Mouse (Mus musculus) midbrain, embryonic 15.5 days (tissue): ENCODE measurements at regions not wholly inside any gene's neighbourhood (a gene's known extent, or its start where the extent isn't known, plus 50 kb on each side); places are given as distances from the start of the nearest gene placed in this dataset.

Source experiments
- ATAC-seq: fragments of 200-750 bp; cut with Nextera tagmentation; replicated peaks from 2 replicates; pipeline ENCODE4 v1.8.0; 2017; ENCODE audit warnings: moderate TSS enrichment
- H3K27ac ChIP-seq: fragments of 300-500 bp; sonication (generic); 2 replicates; pipeline ENCODE4 v1.5.1; 2015; ENCODE audit warnings: mild to moderate bottlenecking, inconsistent platforms
- H3K27me3 ChIP-seq: fragments of 300-500 bp; sonication (generic); replicated peaks from 2 replicates; pipeline ENCODE4 v1.6.1; 2015; ENCODE audit warnings: inconsistent platforms
- H3K36me3 ChIP-seq: fragments of 300-500 bp; sonication (generic); replicated peaks from 2 replicates; pipeline ENCODE4 v1.6.1; 2015; ENCODE audit warnings: inconsistent platforms
- H3K4me1 ChIP-seq: fragments of 300-500 bp; sonication (generic); 2 replicates; pipeline ENCODE4 v1.6.1; 2015; ENCODE audit warnings: inconsistent platforms
- H3K4me2 ChIP-seq: fragments of 300-500 bp; sonication (generic); 2 replicates; pipeline ENCODE4 v1.6.1; 2015; ENCODE audit warnings: inconsistent platforms, mild to moderate bottlenecking, moderate library complexity
- H3K4me3 ChIP-seq: fragments of 300-500 bp; sonication (generic); 2 replicates; pipeline ENCODE4 v1.5.1; 2015; ENCODE audit warnings: mild to moderate bottlenecking, inconsistent platforms
- H3K9ac ChIP-seq: fragments of 300-500 bp; sonication (generic); 2 replicates; pipeline ENCODE4 v1.6.1; 2015; ENCODE audit warnings: mild to moderate bottlenecking, inconsistent platforms
- H3K9me3 ChIP-seq: fragments of 300-500 bp; sonication (generic); 2 replicates; pipeline ENCODE4 v1.6.1; 2016; ENCODE audit warnings: inconsistent platforms
- WGBS: fragments of 180-500 bp; shearing (Covaris S2); methylation state at CpG from one replicate; pipeline ENCODE4 v1.1.7; 2015; ENCODE audit warnings: mixed read lengths; 5-methylcytosine and 5-hydroxymethylcytosine counted together

- 80% methylated on average over 7 of the region's 7 CpGs for WGBS
- Histone ChIP-seq H3K4me2 (no peak overlapping the region), H3K27ac (no peak overlapping the region), H3K9ac (no peak overlapping the region), H3K4me3 (no peak overlapping the region), H3K9me3 (no peaks in the 10 kb centered on the region), H3K27me3 (no peaks in the 10 kb centered on the region), H3K4me1 (no peaks in the 10 kb centered on the region), H3K36me3 (no peaks in the 10 kb centered on the region)
- ATAC-seq: no peak
Observed at GRCm38 (mm10) chr16:9217361-9217760, 387.5 kb downstream of the 1810013L24Rik start.

- H3K9me3 ChIP-seq: no peaks in the 10 kb centered on the region
- H3K4me3 ChIP-seq: no peak overlapping the region
- no peak for ATAC-seq
- no peaks in the 10 kb centered on the region for H3K27me3 ChIP-seq
- no peak overlapping the region for H3K27ac ChIP-seq
- no peak overlapping the region for H3K4me2 ChIP-seq
- no peaks in the 10 kb centered on the region for H3K36me3 ChIP-seq
- no peaks in the 10 kb centered on the region for H3K4me1 ChIP-seq
- no peak overlapping the region for H3K9ac ChIP-seq
Observed at GRCm38 (mm10) chr16:9230178-9230577, 400.3 kb downstream of the 1810013L24Rik start.

- Histone ChIP-seq H3K4me1 (no peaks in the 10 kb centered on the region), H3K9me3 (no peaks in the 10 kb centered on the region), H3K27me3 (no peaks in the 10 kb centered on the region), H3K4me3 (no peak overlapping the region), H3K36me3 (no peaks in the 10 kb centered on the region), H3K9ac (no peak overlapping the region), H3K4me2 (no peak overlapping the region), H3K27ac (no peak overlapping the region)
- no peak for ATAC-seq
- WGBS: 97% methylated on average over 4 of the region's 4 CpGs
Observed at GRCm38 (mm10) chr16:9242099-9242498, 412.2 kb downstream of the 1810013L24Rik start.

GRCm38 (mm10) chr16:9247198-9247597, 417.3 kb downstream of the 1810013L24Rik start:
- H3K9ac ChIP-seq: no peak overlapping the region
- no peak overlapping the region for H3K27ac ChIP-seq
- no peak for ATAC-seq
- no peak overlapping the region for H3K4me3 ChIP-seq
- no peak overlapping the region for H3K4me2 ChIP-seq
- no peaks in the 10 kb centered on the region for H3K36me3 ChIP-seq
- no peaks in the 10 kb centered on the region for H3K4me1 ChIP-seq
- 68% methylated on average over 3 of the region's 3 CpGs for WGBS
- no peaks in the 10 kb centered on the region for H3K9me3 ChIP-seq
- no peaks in the 10 kb centered on the region for H3K27me3 ChIP-seq

- no peak overlapping the region for H3K4me3 ChIP-seq
- no peak overlapping the region for H3K9ac ChIP-seq
- no peak overlapping the region for H3K27ac ChIP-seq
- H3K9me3 ChIP-seq: no peaks in the 10 kb centered on the region
- no peaks in the 10 kb centered on the region for H3K36me3 ChIP-seq
- H3K4me2 ChIP-seq: no peak overlapping the region
- H3K4me1 ChIP-seq: no peaks in the 10 kb centered on the region
- 78% methylated on average over 1 of the region's 1 CpGs for WGBS
- no peak for ATAC-seq
- no peaks in the 10 kb centered on the region for H3K27me3 ChIP-seq
Observed at GRCm38 (mm10) chr16:9253054-9253453, 423.2 kb downstream of the 1810013L24Rik start.

GRCm38 (mm10) chr16:9255351-9255750, 425.5 kb downstream of the 1810013L24Rik start:
- no peaks in the 10 kb centered on the region for H3K36me3 ChIP-seq
- no peak overlapping the region for H3K4me2 ChIP-seq
- H3K9ac ChIP-seq: no peak overlapping the region
- H3K4me1 ChIP-seq: no peaks in the 10 kb centered on the region
- H3K27me3 ChIP-seq: no peaks in the 10 kb centered on the region
- no peaks in the 10 kb centered on the region for H3K9me3 ChIP-seq
- WGBS: 61% methylated on average over 3 of the region's 3 CpGs
- no peak overlapping the region for H3K4me3 ChIP-seq
- H3K27ac ChIP-seq: no peak overlapping the region
- no peak for ATAC-seq

GRCm38 (mm10) chr16:9260966-9261365, 431.1 kb downstream of the 1810013L24Rik start:
- no peak for ATAC-seq
- Histone ChIP-seq H3K9ac (no peak overlapping the region), H3K27ac (no peak overlapping the region), H3K27me3 (no peaks in the 10 kb centered on the region), H3K4me3 (no peak overlapping the region), H3K4me2 (no peak overlapping the region), H3K9me3 (no peaks in the 10 kb centered on the region), H3K4me1 (no peaks in the 10 kb centered on the region), H3K36me3 (no peaks in the 10 kb centered on the region)
- 84% methylated on average over 3 of the region's 3 CpGs for WGBS

GRCm38 (mm10) chr16:9264554-9265145, 434.8 kb downstream of the 1810013L24Rik start:
- Histone ChIP-seq H3K36me3 (no peaks in the 10 kb centered on the region), H3K9me3 (no peaks in the 10 kb centered on the region), H3K4me2 (no peak overlapping the region), H3K27me3 (no peaks in the 10 kb centered on the region), H3K4me1 (no peaks in the 10 kb centered on the region), H3K9ac (no peak overlapping the region), H3K27ac (no peak overlapping the region), H3K4me3 (no peak overlapping the region)
- ATAC-seq: no peak
- 36% methylated on average over 3 of the region's 3 CpGs for WGBS

GRCm38 (mm10) chr16:9267204-9267603, 437.3 kb downstream of the 1810013L24Rik start:
- Histone ChIP-seq H3K4me1 (no peaks in the 10 kb centered on the region), H3K36me3 (no peaks in the 10 kb centered on the region), H3K4me3 (no peak overlapping the region), H3K27me3 (no peaks in the 10 kb centered on the region), H3K4me2 (no peak overlapping the region), H3K9me3 (no peaks in the 10 kb centered on the region), H3K9ac (no peak overlapping the region), H3K27ac (no peak overlapping the region)
- no peak for ATAC-seq

GRCm38 (mm10) chr16:9270099-9270498, 440.2 kb downstream of the 1810013L24Rik start:
- H3K4me2 ChIP-seq: no peak overlapping the region
- H3K36me3 ChIP-seq: no peaks in the 10 kb centered on the region
- no peaks in the 10 kb centered on the region for H3K9me3 ChIP-seq
- WGBS: 25% methylated on average over 3 of the region's 3 CpGs
- H3K9ac ChIP-seq: no peak overlapping the region
- H3K4me1 ChIP-seq: no peaks in the 10 kb centered on the region
- H3K4me3 ChIP-seq: no peak overlapping the region
- no peak overlapping the region for H3K27ac ChIP-seq
- ATAC-seq: no peak
- no peaks in the 10 kb centered on the region for H3K27me3 ChIP-seq

- whole genome bisulfite sequencing: 81% methylated on average over 1 of the region's 1 CpGs
- no peaks in the 10 kb centered on the region for H3K4me1 ChIP-seq
- no peaks in the 10 kb centered on the region for H3K9me3 ChIP-seq
- H3K4me3 ChIP-seq: no peak overlapping the region
- ATAC-seq: no peak
- H3K9ac ChIP-seq: no peak overlapping the region
- H3K36me3 ChIP-seq: no peaks in the 10 kb centered on the region
- H3K27ac ChIP-seq: no peak overlapping the region
- H3K27me3 ChIP-seq: no peaks in the 10 kb centered on the region
- H3K4me2 ChIP-seq: no peak overlapping the region
Observed at GRCm38 (mm10) chr16:9270671-9271070, 440.8 kb downstream of the 1810013L24Rik start.

GRCm38 (mm10) chr16:9273751-9274300, 443.9 kb downstream of the 1810013L24Rik start:
- Histone ChIP-seq H3K9ac (no peak overlapping the region), H3K4me1 (no peaks in the 10 kb centered on the region), H3K36me3 (no peaks in the 10 kb centered on the region), H3K4me2 (no peak overlapping the region), H3K27ac (no peak overlapping the region), H3K27me3 (no peaks in the 10 kb centered on the region), H3K4me3 (no peak overlapping the region), H3K9me3 (no peaks in the 10 kb centered on the region)
- 40% methylated on average over 6 of the region's 6 CpGs for WGBS
- no peak for ATAC-seq

- ATAC-seq: no peak
- 76% methylated on average over 7 of the region's 7 CpGs for WGBS
- H3K4me1 ChIP-seq: no peaks in the 10 kb centered on the region
- H3K27ac ChIP-seq: no peak overlapping the region
- no peak overlapping the region for H3K4me2 ChIP-seq
- no peaks in the 10 kb centered on the region for H3K36me3 ChIP-seq
- no peaks in the 10 kb centered on the region for H3K9me3 ChIP-seq
- H3K4me3 ChIP-seq: no peak overlapping the region
- H3K9ac ChIP-seq: no peak overlapping the region
- H3K27me3 ChIP-seq: no peaks in the 10 kb centered on the region
Observed at GRCm38 (mm10) chr16:9274583-9275100, 444.7 kb downstream of the 1810013L24Rik start.
